Mouse (Mus musculus): ENCODE results near the gene Lipc. TPM values are rescaled to one million over a fixed set of nuclear protein-coding genes. Genes with fewer than 3 reads are reported as not detected.

Gene Lipc
- polyA plus RNA-seq, 1 experiment from 2014 or later = not detected

DNA sequence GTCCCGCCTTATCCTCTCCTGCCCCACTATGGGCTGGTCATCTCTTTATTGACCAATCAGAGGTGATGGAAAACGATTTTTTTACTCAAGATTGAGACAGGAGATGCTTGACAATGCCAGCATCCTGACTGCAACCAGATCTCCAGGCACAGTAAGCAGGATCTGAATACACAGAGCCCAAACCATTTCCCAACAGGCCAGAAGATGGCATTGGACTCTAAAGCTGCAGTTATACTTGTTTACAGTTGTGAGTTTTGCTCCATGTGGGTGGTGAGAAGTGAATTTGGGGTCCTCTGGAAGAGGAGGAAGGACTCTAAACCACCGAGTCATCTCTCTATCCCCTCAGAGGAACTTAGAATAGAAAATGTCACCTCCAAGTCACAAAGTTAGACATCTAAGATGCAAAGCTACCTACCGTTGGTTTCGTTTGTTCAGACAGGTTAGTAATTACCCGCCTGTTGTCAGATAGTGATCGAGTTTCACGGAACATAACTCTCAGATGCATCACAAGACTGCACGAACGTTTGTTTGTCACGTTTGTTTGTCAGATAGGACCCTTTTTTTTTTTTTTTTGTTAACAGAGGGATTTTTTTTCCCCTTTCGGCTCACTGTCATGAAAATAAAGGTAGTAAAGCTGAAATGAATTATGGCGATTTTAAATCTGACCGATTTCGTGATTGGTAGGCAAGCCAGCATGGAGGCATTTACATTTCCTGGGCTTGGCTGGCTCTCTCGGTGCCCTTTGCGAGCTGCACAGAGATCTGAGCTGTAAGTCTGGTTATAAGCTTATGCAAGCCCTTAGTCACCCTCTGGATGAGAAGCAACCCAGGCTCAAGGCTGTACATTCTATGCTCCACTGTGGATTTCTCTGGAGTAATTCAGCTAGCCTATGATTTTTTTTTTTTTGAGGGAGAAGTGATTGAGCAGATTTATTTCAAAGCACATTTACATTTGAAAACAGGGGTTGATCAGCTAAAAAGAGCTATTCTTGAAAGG is 14.3 kb upstream of the Lipc start:
- no peak for DNase-seq (ENCODE audit: low spot score)
- 84% methylated on average over 17 of the region's 17 CpGs for WGBS
- Histone ChIP-seq H3K9me3 (no peaks in the 10 kb centered on the region), H3K27ac (no peak overlapping the region), H3K4me3 (no peak overlapping the region), H3K4me1 (replicated peaks) (peaks cover 8% of the 10 kb centered on the region), H3K27me3 (ENCODE audit: insufficient read depth, poor library complexity, severe bottlenecking) (no peaks in the 10 kb centered on the region), H3K36me3 (no peaks in the 10 kb centered on the region)

DNA sequence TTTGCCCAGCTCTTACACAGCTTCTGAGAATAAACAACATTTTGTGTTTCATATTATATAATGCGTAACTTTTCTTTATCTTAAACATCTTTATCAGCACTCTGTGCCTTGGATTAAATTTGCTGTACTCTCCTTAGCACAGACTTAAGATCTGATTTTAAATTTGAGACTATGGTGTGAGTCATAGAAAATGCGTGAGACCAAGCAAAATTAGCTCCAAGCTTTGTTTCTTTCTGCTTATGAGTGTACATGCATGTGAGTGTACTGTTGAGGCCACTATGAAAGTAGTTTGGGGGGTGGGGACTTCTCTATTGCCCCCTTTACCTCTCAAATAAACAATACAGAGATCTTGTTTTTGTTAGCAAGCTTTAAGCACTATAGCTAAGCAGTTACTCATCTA is 13.4 kb upstream of the Lipc start:
- H3K9me3 ChIP-seq = no peaks in the 10 kb centered on the region
- H3K36me3 ChIP-seq = no peaks in the 10 kb centered on the region
- H3K4me3 ChIP-seq = no peak overlapping the region
- H3K27ac ChIP-seq = no peak overlapping the region
- H3K27me3 ChIP-seq (ENCODE audit: insufficient read depth, poor library complexity, severe bottlenecking) = no peaks in the 10 kb centered on the region
- WGBS = 94% methylated on average over 2 of the region's 2 CpGs
- H3K4me1 ChIP-seq (replicated peaks) = peaks cover 8% of the 10 kb centered on the region
- DNase-seq (ENCODE audit: low spot score) = no peak

DNA sequence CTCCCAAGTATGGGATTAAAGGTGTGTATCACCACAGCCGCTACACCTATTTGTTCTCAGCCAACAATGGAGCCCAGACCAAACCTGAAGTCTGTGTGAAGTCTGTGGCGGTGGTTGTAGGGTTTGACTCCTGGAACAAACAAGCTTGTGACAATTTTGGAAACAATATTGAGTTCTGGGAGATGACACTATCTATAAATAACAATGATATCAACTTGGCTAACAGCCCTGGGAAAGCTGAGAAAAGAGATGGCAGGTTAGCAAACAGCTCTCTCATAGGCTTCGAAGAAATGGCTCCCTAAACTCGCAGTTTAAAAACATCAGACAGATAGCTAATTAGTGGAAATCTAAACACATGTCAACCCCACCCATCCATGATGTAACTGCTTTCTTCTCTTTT is 13.0 kb upstream of the Lipc start:
- Histone ChIP-seq H3K4me1 (replicated peaks) (peaks cover 8% of the 10 kb centered on the region), H3K27me3 (ENCODE audit: insufficient read depth, poor library complexity, severe bottlenecking) (no peaks in the 10 kb centered on the region), H3K9me3 (no peaks in the 10 kb centered on the region), H3K4me3 (no peak overlapping the region), H3K36me3 (no peaks in the 10 kb centered on the region), H3K27ac (no peak overlapping the region)
- WGBS = 94% methylated on average over 4 of the region's 4 CpGs
- no peak for DNase-seq (ENCODE audit: low spot score)

DNA sequence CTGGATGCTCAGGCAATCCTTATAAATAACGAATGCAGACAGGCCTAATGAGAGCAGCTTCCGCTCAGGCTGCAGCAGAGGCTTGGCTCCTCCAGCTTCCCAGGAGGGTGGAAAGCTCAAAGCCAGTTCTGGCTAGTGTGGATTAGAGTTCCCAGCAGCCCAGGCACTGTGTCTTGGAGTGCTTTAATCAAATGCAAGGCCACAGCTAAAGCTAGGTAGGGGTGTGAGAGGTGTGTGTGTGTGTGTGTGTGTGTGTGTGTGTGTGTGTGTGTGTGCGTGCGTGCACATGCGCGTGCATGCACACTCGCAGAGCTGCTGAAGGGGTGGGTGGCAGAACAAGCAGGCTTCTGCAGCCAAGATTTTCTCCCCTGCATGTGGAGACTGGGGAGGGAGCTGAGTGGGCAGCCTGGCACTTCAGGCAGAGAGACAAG is 11.4 kb upstream of the Lipc start:
- Histone ChIP-seq H3K27me3 (ENCODE audit: insufficient read depth, poor library complexity, severe bottlenecking) (no peaks in the 10 kb centered on the region), H3K9me3 (no peaks in the 10 kb centered on the region), H3K36me3 (no peaks in the 10 kb centered on the region), H3K4me3 (no peak overlapping the region), H3K4me1 (replicated peaks) (peaks cover 10% of the 10 kb centered on the region), H3K27ac (no peak overlapping the region)
- no peak for DNase-seq (ENCODE audit: low spot score)
- 83% methylated on average over 7 of the region's 7 CpGs for WGBS

DNA sequence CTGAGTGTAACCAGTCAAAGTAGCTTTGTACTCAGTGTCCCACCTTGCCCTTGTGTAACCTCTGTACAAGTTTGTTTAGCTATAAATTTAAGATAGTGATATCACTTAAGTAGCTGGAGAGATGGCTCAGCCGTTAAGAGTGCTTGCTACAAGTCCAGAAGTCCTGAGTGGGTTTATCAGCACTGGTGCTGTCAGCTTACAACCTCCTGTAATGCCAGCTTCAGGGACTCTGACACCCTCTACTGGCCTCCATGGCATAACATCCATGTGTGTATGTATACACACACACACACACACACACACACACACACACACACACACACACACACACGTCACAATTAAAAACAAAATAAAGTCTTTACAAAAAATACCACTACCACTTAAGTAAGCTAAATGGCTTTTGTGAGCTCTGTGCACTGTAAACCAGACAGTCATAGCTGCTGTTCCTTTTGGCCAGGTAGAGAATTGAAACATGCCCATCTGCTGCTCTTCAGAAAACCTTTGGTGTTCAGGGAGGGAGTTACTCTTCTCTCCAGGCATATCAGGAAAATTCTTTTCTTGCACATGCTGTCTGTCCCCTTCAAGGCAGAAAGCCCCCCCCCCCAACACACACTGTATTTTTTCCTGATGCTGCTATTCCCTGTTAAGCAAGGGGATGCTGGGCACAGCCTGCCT is 10.9 kb upstream of the Lipc start:
- WGBS = 94% methylated on average over 2 of the region's 2 CpGs
- Histone ChIP-seq H3K27ac (no peak overlapping the region), H3K4me3 (no peak overlapping the region), H3K36me3 (no peaks in the 10 kb centered on the region), H3K9me3 (no peaks in the 10 kb centered on the region), H3K27me3 (ENCODE audit: insufficient read depth, poor library complexity, severe bottlenecking) (no peaks in the 10 kb centered on the region), H3K4me1 (replicated peaks) (peaks cover 13% of the 10 kb centered on the region)
- no peak for DNase-seq (ENCODE audit: low spot score)

DNA sequence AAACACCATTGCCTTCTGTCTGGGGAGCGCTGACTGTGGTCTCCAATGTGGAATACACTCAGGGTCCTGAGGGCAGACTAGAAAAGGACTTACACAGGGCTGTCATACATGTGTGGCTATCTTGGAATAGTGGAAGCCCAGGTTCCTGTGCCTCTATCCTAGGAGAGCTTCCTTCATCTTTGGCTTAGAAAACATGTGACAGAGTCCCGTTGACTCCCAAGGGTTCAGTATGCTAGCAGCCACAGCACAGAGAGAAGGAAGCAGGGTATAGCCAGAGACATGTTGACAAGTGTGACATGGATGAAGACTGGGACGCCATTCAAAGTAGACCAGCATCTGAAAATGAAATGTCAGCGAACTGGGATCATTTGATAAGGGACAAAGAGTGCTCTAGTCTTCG is 8.3 kb upstream of the Lipc start:
- Histone ChIP-seq H3K9me3 (no peaks in the 10 kb centered on the region), H3K27ac (no peak overlapping the region), H3K4me3 (no peak overlapping the region), H3K36me3 (no peaks in the 10 kb centered on the region), H3K27me3 (ENCODE audit: insufficient read depth, poor library complexity, severe bottlenecking) (no peaks in the 10 kb centered on the region), H3K4me1 (replicated peaks) (peaks cover 11% of the 10 kb centered on the region)
- 91% methylated on average over 5 of the region's 5 CpGs for WGBS
- no peak for DNase-seq (ENCODE audit: low spot score)

DNA sequence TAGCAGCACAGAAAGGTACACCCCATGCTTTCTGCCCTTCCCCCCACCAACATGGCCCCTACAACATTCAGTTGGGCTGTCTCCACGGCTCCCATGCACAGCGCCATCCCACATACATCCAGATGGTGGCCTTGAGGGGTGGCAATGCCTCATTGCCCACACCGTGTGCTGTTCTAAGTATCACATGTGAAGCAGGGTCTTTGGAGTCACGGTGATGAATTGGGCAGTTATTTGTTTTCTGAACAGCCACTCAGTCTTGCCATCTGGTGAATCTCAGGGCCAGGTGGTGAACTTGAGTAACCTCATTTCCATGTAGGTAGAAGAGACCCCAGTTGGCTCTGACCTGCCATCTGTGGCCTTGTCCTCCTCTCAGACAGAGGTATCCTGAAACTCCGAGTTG is 7.8 kb upstream of the Lipc start:
- peaks cover 11% of the 10 kb centered on the region for H3K4me1 ChIP-seq (replicated peaks)
- H3K36me3 ChIP-seq = no peaks in the 10 kb centered on the region
- no peaks in the 10 kb centered on the region for H3K9me3 ChIP-seq
- H3K4me3 ChIP-seq = no peak overlapping the region
- 83% methylated on average over 5 of the region's 5 CpGs for WGBS
- no peak for DNase-seq (ENCODE audit: low spot score)
- no peaks in the 10 kb centered on the region for H3K27me3 ChIP-seq (ENCODE audit: insufficient read depth, poor library complexity, severe bottlenecking)
- no peak overlapping the region for H3K27ac ChIP-seq

DNA sequence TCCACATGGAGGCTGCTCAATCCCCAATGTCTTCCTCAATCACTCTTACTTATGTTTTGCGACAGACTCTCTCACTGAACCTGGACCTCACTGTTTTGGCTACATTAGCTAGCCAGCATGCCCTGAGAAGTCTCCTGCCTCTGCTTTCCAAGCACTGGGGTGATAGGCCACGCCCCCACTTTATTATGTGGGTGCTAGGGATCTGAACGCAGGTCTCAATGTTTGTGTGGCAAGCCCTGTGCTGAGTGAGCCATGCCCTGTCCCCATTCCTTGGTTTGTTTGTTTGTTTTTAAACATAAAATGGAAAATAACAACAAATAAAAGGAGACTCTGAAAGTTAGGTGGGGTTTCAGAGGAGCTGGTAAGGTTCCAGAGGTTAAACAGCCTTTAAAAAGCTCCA is 7.4 kb upstream of the Lipc start:
- no peaks in the 10 kb centered on the region for H3K27me3 ChIP-seq (ENCODE audit: insufficient read depth, poor library complexity, severe bottlenecking)
- WGBS = 89% methylated on average over 3 of the region's 3 CpGs
- DNase-seq (ENCODE audit: low spot score) = no peak
- no peaks in the 10 kb centered on the region for H3K9me3 ChIP-seq
- H3K4me3 ChIP-seq = no peak overlapping the region
- no peaks in the 10 kb centered on the region for H3K36me3 ChIP-seq
- H3K27ac ChIP-seq = no peak overlapping the region
- peaks cover 13% of the 10 kb centered on the region for H3K4me1 ChIP-seq (replicated peaks)

DNA sequence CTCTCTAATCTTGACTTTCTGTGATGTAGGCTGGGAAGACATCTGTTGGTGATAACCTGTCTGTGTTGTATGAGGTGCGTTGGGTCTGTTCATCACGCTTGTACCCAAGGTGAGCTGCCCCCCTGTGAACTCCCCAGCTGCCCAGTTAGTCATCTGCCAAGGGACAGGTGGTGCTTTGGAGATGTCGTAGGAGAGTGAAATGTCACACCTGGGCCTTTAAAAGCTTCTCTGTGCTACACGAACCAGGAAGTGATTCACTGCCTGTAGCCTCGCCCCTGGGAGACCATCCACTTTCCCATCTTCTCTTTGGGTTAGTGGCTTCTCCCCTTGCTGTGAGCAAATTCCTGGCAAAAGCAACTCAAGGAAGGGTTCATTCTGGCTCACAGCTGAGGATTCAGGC is 6.4 kb upstream of the Lipc start:
- no peaks in the 10 kb centered on the region for H3K9me3 ChIP-seq
- H3K4me3 ChIP-seq = no peak overlapping the region
- 78% methylated on average over 5 of the region's 5 CpGs for WGBS
- H3K27me3 ChIP-seq (ENCODE audit: insufficient read depth, poor library complexity, severe bottlenecking) = no peaks in the 10 kb centered on the region
- no peaks in the 10 kb centered on the region for H3K36me3 ChIP-seq
- DNase-seq (ENCODE audit: low spot score) = no peak
- peaks cover 12% of the 10 kb centered on the region for H3K4me1 ChIP-seq (replicated peaks)
- H3K27ac ChIP-seq = no peak overlapping the region

DNA sequence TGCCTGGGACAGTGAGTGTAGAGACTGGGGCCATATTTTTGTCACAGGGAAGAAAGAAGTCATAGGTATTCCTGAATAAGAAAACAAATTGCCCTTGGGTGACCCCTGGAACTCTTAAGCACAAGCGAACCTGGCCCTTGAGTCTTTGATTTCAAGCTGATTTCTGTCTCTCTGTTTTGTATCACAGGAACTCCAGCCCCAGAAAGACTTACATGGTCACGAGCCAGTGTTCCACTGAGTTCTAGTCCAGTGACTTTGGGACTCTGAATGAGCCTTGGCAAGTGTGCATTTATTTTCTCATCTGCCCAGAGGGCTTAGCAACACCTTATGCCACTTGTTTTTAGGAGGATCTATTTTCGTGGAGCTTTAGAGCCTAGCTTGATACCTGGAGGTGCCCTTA is 5.7 kb upstream of the Lipc start:
- 0 out of 2 replicates have a peak, but pooled peaks cover 10% of the 10 kb centered on the region for H3K4me1 ChIP-seq (replicated peaks)
- H3K36me3 ChIP-seq = no peaks in the 10 kb centered on the region
- no peak overlapping the region for H3K4me3 ChIP-seq
- no peaks in the 10 kb centered on the region for H3K9me3 ChIP-seq
- DNase-seq (ENCODE audit: low spot score) = no peak
- H3K27me3 ChIP-seq (ENCODE audit: insufficient read depth, poor library complexity, severe bottlenecking) = no peaks in the 10 kb centered on the region
- no peak overlapping the region for H3K27ac ChIP-seq
- WGBS = 70% methylated on average over 3 of the region's 3 CpGs

DNA sequence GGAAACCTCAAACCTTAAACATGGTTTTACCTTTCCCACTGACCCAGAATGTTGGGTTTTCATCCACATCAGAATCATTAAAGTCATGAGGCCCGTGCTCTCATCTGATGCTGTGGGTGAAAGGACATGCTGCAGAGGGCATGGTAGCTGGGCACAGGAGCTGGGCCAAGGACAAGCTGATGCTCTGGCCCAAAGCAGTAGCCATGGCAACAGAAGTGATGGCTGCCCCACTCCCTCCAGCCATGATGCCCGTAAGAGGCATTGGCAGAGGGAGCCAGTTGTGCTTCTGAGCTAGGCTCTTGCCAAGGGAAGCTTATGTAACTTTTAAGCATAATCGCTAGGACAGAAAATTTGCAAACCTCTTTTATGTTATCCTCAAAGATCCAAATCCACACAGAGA is 2.2 kb upstream of the Lipc start:
- H3K9me3 ChIP-seq = no peaks in the 10 kb centered on the region
- WGBS = 87% methylated on average over 3 of the region's 3 CpGs
- H3K27ac ChIP-seq = no peak overlapping the region
- DNase-seq (ENCODE audit: low spot score) = no peak
- H3K4me1 ChIP-seq (replicated peaks) = 0 out of 2 replicates have a peak, but pooled peaks cover 12% of the 10 kb centered on the region
- no peaks in the 10 kb centered on the region for H3K27me3 ChIP-seq (ENCODE audit: insufficient read depth, poor library complexity, severe bottlenecking)
- no peak overlapping the region for H3K4me3 ChIP-seq
- H3K36me3 ChIP-seq = no peaks in the 10 kb centered on the region

DNA sequence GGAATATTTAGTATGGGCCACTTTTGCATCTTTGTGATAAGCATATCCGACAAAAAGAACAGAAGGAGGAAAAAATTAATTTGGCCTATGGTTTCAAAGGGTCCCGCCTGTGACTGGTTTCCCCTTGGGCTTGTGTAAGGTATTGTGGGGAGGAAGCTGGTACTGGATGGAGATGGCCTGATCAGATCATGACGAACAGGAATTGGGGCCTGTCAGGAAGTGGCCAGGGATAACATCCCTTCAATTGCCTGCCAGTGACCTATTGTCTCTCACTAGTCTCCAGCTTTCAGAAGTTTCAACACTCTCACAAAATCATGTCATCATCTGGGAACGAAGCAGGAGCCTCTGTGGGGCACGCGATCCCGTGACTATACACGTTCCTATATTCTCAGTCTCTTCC is 2.7 kb downstream of the Lipc start:
- Histone ChIP-seq H3K27ac (no peak overlapping the region), H3K4me1 (replicated peaks) (0 out of 2 replicates have a peak, but pooled peaks cover 4% of the 10 kb centered on the region), H3K9me3 (no peaks in the 10 kb centered on the region), H3K27me3 (ENCODE audit: insufficient read depth, poor library complexity, severe bottlenecking) (no peaks in the 10 kb centered on the region), H3K4me3 (no peak overlapping the region), H3K36me3 (no peaks in the 10 kb centered on the region)
- WGBS = 82% methylated on average over 8 of the region's 8 CpGs
- DNase-seq (ENCODE audit: low spot score) = no peak

DNA sequence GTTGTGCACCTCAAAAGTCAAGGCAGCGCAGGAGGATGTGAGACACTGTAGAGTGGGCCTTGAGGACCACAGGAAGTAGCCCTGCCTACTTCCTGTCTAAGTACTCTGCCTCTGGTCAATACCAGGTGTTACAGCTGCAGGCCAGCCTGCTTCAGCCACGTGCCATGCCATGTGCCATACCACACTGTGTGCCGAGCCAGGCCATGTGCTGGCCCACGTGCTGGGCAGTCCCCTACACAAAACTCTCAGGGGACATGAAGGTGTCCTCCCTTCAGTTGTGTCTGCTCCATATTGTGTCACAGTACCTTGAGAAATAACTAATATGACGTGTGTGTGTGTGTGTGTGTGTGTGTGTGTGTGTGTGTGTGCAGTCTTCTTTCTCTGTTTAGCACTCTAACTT is 4.7 kb downstream of the Lipc start:
- no peak for DNase-seq (ENCODE audit: low spot score)

More for the DNA sequence above, 4.7 kb downstream of the Lipc start:
- no peak overlapping the region for H3K27ac ChIP-seq
- no peak overlapping the region for H3K4me3 ChIP-seq
- no peaks in the 10 kb centered on the region for H3K9me3 ChIP-seq
- H3K36me3 ChIP-seq = no peaks in the 10 kb centered on the region
- WGBS = 85% methylated on average over 5 of the region's 5 CpGs
- H3K27me3 ChIP-seq (ENCODE audit: insufficient read depth, poor library complexity, severe bottlenecking) = no peaks in the 10 kb centered on the region
- no peaks in the 10 kb centered on the region for H3K4me1 ChIP-seq (replicated peaks)

Data from hindbrain, embryonic 10.5 days (tissue).